Mouse (Mus musculus) cerebellum, adult 2 months (tissue): ENCODE measurements around the gene Fhl2.
A peak's percentile ranks its signal among the peaks of the same experiment; 100 is the strongest.

Source experiments
- CTCF ChIP-seq: fragments of 200-500 bp; IDR thresholded peaks from 2 replicates; pipeline ENCODE4 v1.5.1; 2011; ENCODE audit warnings: low read depth, mild to moderate bottlenecking, control low read depth, low read length, moderate library complexity, borderline replicate concordance; ENCODE audit not compliant: insufficient read depth
- POLR2A ChIP-seq: fragments of 200-500 bp; IDR thresholded peaks from 2 replicates; pipeline ENCODE4 v1.6.1; 2011; ENCODE audit warnings: low read length, control low read depth, borderline replicate concordance; ENCODE audit not compliant: insufficient read depth

- TF ChIP-seq POLR2A: no peak
- TF ChIP-seq CTCF: peak; percentile 74
These were observed 86.2 kb downstream of the Fhl2 start for GRCm38 (mm10) chr1:43110556-43110955.
